Mouse (Mus musculus) E14TG2a.4 (cell line): ENCODE measurements around the gene Crebl2.

Experiments used
- H3K27me3 ChIP-seq: 2 replicates; pipeline ENCODE4 v1.6.1; 2014; ENCODE audit warnings: low read length, control low read depth; ENCODE audit not compliant: insufficient read depth
- H3K36me3 ChIP-seq: 2 replicates; pipeline ENCODE4 v1.6.1; 2014; ENCODE audit warnings: low read length, control low read depth; ENCODE audit not compliant: insufficient read depth
- H3K4me1 ChIP-seq: replicated peaks from 2 replicates; pipeline ENCODE4 v1.6.1; 2014; ENCODE audit warnings: low read depth, low read length, control low read depth
- H3K4me3 ChIP-seq: replicated peaks from 2 replicates; pipeline ENCODE4 v1.5.1; 2014; ENCODE audit warnings: mild to moderate bottlenecking, low read length
- H3K9me3 ChIP-seq: 2 replicates; pipeline ENCODE4 v1.6.1; 2014; ENCODE audit warnings: low read length, control low read depth
- CTCF ChIP-seq: conservative IDR thresholded peaks from 2 replicates; pipeline ENCODE4 v1.5.1; 2014; ENCODE audit warnings: low read length
- NANOG ChIP-seq: IDR thresholded peaks from 2 replicates; pipeline ENCODE4 v1.6.1; 2014; ENCODE audit warnings: borderline replicate concordance, low read length, mixed read lengths
- POU5F1 ChIP-seq: IDR thresholded peaks from 2 replicates; pipeline ENCODE4 v1.6.1; 2014; ENCODE audit warnings: low read length, borderline replicate concordance

Gene Crebl2

GRCm38 (mm10) chr6:134838111-134838510 lies 8.2 kb downstream of the Crebl2 start:
- Histone ChIP-seq H3K9me3 (no peaks in the 10 kb centered on the region), H3K27me3 (no peaks in the 10 kb centered on the region), H3K36me3 (no peaks in the 10 kb centered on the region), H3K4me3 (no peak overlapping the region), H3K4me1 (no peaks in the 10 kb centered on the region)
- TF ChIP-seq NANOG (no peak), CTCF (no peak), POU5F1 (no peak)

DNA sequence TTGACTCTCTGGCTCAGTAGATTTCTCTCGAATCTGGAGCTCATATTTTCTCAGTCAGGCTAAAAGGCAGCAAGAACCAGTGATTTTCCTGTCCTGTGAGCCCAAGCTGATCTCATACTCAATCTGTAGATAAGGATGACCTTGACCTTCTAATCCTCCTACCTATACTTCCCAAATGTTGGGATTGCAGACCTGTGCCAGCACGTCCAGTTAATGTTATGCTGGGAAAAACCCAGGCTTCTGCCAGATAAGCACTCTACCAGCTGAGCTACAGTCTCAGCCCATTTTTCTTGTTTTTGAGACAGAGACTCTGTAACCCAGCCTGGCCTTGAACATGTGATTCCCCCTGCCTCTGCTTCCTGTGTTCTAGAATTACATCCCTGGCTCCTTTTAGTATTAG lies 10.4 kb downstream of the Crebl2 start:
- Histone ChIP-seq H3K9me3 (no peaks in the 10 kb centered on the region), H3K36me3 (no peaks in the 10 kb centered on the region), H3K27me3 (no peaks in the 10 kb centered on the region), H3K4me3 (no peak overlapping the region), H3K4me1 (no peaks in the 10 kb centered on the region)
- no peak for TF ChIP-seq POU5F1
- TF ChIP-seq NANOG = no peak
- TF ChIP-seq CTCF = no peak

DNA sequence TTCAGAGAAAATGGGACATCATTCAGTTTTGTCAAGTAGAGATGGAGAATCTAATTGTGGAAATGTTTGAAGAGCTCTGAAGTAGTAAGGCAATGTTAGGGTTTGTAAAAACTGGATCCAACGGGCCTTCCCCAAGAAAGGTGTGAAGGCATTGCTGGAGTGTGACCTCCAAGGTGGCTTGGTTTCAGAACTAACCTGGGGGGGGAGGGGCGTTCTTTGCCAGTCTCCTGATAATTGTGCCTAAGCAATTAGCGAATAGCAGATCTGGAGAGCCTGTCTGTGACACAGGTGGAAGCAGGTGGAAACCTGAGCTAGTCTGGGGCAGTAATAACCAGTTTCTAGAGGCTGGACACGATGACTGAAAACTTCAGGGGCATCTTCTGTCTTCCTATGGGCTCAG lies 15.8 kb downstream of the Crebl2 start:
- H3K9me3 ChIP-seq = no peaks in the 10 kb centered on the region
- TF ChIP-seq NANOG (no peak), CTCF (no peak), POU5F1 (no peak)
- peaks cover 35% of the 10 kb centered on the region for H3K4me1 ChIP-seq
- peaks cover 2% of the 10 kb centered on the region for H3K36me3 ChIP-seq
- H3K27me3 ChIP-seq = no peaks in the 10 kb centered on the region
- no peak overlapping the region for H3K4me3 ChIP-seq

DNA sequence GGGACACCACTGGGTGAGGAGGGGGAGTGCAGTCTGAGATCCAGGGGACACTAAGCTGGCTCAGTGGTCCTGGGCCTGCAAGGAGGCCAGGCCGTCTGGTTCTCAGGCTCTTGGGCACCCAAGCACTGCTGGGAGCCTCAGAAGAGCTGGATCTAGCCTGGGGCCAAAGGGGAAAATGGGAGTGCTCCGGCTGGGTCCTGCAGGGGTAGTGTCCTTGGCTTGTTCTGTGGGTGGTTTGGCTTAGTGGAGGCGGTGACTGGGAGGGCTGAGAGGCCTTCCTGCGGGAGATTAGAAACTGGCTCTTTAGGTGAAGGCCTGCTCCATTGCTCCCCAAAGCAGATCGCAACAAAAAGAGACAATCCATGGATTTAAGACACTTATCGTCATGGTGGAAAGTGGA lies 16.4 kb downstream of the Crebl2 start:
- Histone ChIP-seq H3K27me3 (no peaks in the 10 kb centered on the region), H3K4me3 (no peak overlapping the region), H3K9me3 (no peaks in the 10 kb centered on the region), H3K4me1 (peaks cover 41% of the 10 kb centered on the region), H3K36me3 (peaks cover 7% of the 10 kb centered on the region)
- TF ChIP-seq NANOG (no peak), CTCF (no peak), POU5F1 (no peak)

GRCm38 (mm10) chr6:134847550-134847949 lies 17.6 kb downstream of the Crebl2 start:
- Histone ChIP-seq H3K4me3 (no peak overlapping the region), H3K27me3 (no peaks in the 10 kb centered on the region), H3K9me3 (no peaks in the 10 kb centered on the region), H3K4me1 (peaks cover 44% of the 10 kb centered on the region), H3K36me3 (peaks cover 15% of the 10 kb centered on the region)
- TF ChIP-seq NANOG (no peak), POU5F1 (no peak), CTCF (no peak)

DNA sequence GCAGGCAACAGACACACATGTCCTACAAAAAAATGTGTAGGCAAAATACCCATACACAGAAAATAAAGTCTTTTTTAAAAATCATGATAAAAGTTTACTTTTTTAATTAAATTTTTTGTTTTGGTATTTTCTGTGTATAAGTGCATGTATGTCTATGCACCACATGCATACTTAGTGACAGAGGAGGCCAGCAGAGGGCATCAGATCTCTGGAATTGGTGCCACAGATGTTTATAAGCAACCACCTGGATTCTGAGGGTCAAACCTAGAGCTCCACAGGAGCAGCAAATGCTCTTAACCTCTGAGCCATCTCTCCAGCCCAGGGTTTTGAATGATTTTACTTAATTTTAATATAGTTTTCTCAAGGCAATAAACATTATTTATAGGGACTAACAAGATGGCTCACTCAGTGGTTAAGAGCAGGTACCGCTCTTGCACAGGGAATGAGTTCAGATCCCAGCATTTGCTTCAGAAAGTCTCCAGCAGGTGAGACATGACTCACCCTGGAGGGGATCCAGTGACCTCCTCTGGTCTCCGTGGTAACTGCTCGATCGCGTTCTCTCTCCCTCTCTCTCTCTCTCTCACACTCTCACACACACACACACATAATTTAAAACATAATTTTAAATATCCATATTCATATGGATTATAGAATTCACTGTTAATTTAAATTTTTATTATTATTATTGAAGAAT lies 18.4 kb downstream of the Crebl2 start:
- peaks cover 45% of the 10 kb centered on the region for H3K4me1 ChIP-seq
- H3K9me3 ChIP-seq = no peaks in the 10 kb centered on the region
- peaks cover 16% of the 10 kb centered on the region for H3K36me3 ChIP-seq
- H3K27me3 ChIP-seq = no peaks in the 10 kb centered on the region
- no peak overlapping the region for H3K4me3 ChIP-seq
- TF ChIP-seq CTCF = 0 out of 2 replicates have a peak, but pooled peaks have one; percentile 10
- no peak for TF ChIP-seq POU5F1
- no peak for TF ChIP-seq NANOG

- Histone ChIP-seq H3K27me3 (no peaks in the 10 kb centered on the region), H3K36me3 (peaks cover 19% of the 10 kb centered on the region), H3K9me3 (no peaks in the 10 kb centered on the region), H3K4me1 (peaks cover 51% of the 10 kb centered on the region), H3K4me3 (no peak overlapping the region)
- TF ChIP-seq CTCF (no peak), POU5F1 (no peak), NANOG (no peak)
Measured at GRCm38 (mm10) chr6:134849461-134849860, 19.5 kb downstream of the Crebl2 start.

DNA sequence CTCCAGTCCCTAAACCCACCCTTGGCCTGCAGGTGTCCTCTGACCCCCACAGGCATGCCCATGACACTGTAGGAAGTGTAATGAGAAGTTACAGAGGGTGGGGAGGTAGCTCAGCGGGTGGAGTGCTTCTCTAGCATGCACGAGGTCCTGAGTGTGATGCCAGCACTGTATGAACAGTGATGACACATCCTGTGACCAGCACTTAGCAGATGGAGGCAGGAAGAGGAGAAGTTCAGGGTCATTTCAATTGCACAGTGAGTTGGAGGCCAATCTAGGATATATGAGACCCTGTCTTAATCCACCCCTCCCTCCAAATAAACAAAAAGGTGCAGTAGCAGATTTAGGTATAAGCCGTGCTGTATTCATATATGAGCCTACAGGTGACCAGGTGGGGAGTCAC lies 20.0 kb downstream of the Crebl2 start:
- no peak for TF ChIP-seq POU5F1
- no peak for TF ChIP-seq CTCF

GRCm38 (mm10) chr6:134854782-134855181 lies 24.8 kb downstream of the Crebl2 start:
- peaks cover 61% of the 10 kb centered on the region for H3K4me1 ChIP-seq
- TF ChIP-seq POU5F1 (no peak), CTCF (no peak), NANOG (no peak)
- H3K4me3 ChIP-seq = no peak overlapping the region
- H3K36me3 ChIP-seq = peaks cover 27% of the 10 kb centered on the region
- no peaks in the 10 kb centered on the region for H3K27me3 ChIP-seq
- H3K9me3 ChIP-seq = no peaks in the 10 kb centered on the region

More for the DNA sequence above, 20.0 kb downstream of the Crebl2 start:
- no peaks in the 10 kb centered on the region for H3K9me3 ChIP-seq
- H3K36me3 ChIP-seq = peaks cover 19% of the 10 kb centered on the region
- H3K4me3 ChIP-seq = no peak overlapping the region
- H3K27me3 ChIP-seq = no peaks in the 10 kb centered on the region
- H3K4me1 ChIP-seq = peaks cover 54% of the 10 kb centered on the region
